Mouse (Mus musculus): ENCODE data around the gene Eps8l3.
"Not testable (repeated sequence)": the region's sequence is repeated elsewhere in the genome, so short reads cannot be mapped to it uniquely, and the experiment has no call there.

The Eps8l3 gene

DNA sequence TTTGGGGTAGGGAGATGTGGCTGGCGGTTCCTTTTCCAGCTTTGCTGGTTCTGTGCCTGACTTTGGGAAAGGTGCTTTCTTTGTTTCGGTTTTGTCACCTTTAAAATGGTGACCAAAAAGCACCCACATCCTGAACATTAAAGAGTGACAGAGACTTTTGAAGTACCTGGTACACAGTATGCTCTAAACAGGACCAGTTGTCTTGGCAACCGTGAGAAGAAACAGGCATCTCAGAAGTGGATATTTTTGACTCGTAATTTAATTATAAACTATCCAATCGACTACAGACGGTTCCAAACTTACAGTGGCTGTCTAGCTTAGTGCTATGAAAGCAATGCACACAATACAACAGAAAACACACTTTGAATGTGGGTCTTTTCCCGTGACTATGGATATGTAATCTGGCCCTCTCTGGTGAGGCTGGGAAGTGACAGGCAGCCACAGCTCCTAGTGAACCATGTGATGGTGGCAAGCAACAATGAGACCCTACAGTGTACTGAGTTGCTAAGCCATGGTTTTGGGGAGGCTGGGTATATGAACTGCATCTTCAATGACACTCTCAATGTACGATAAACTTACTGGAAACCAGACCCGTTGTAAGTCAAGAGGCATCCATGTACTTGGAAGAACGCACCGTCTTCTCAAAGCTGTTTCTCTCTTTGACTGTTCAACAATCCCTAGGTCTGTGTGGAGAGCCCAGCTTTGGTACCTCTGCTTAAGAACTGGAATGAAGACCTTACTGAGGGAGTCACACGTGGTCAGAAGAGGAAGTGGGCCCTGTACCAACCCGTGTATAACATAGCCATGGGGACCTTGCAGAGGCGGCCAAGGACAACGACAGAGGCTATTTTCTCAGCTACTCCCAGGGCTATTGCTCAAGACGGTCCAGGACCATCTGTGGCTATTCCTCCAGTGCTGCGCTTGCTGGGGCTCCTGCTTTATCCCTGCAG is 23.5 kb upstream of the Eps8l3 start:
- no peak for DNase-seq (ENCODE audit: low read depth)

DNA sequence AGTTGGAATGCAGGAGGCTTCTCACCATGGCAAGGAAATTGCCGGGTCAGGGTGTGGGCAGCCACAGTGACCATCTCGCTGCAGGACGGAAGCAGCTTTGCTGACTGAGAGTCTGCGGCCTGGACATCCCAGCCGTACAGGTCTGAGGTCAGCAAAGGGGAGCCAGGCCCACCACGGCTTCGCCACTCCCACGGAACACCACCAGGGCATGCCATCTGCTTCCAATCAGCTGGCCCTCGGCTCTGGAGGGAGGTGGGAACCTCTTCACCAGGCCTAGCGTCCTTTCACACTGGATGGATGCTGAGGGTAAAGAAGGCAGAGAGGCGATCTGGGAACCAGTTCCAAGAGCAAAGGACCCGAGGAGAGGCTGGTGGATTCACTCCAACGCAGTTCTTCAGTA is 21.7 kb upstream of the Eps8l3 start:
- no peak for DNase-seq (ENCODE audit: low read depth)

DNA sequence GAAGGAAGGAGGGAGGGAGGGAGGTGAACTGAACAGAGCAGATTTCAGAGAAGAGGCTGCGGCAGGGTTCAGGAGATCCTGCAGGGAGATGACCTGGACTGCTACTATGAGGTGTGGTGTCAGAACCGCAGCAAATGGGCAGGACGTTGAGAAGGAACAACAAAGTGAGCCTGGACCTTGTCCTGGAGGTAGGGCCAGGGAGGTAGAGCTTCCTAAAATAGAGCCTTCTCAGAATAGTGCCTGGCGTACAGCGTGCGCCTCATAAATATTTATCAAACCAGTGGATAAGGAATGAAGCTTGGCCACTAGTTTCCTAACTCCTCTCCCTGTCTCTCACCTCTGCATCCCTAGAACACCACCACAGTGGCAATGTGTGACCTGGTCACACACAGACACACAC is 19.4 kb upstream of the Eps8l3 start:
- DNase-seq (ENCODE audit: low read depth) = no peak

DNA sequence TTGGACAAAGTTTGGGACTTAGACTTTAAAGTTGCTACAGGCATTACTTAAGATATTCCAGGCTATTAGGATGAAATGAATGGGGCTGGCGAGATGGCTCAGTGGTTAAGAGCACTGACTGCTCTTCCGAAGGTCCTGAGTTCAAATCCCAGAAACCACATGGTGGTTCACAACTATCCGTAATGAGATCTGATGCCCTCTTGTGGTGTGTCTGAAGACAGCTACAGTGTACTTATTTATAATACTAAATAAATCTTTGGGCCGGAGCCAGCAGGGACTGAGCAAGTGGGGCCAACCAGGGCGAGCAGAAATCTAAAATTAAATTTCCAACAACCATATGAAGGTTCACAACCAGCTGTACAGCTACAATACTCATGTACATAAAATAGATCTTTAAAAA is 15.5 kb upstream of the Eps8l3 start:
- not testable (repeated sequence) for DNase-seq (ENCODE audit: low read depth)

DNA sequence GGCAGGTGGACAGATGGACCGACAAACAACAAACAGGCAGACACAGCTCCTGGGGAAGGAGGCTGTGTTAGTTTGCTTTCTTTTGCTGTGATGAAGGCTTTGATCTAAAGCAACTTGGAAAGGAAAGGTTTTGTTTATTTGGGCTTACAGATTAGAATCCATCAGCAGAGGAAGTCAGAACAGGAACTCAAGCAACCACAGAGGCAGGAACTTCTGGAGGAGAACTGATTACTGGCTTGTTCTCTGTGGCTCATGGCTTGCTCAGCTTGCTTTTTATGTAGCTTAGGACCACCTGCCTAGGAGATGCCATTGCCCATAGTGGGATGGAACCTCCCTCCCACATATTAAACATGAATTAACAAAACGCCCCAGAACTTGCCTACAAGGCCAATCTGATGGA is 14.6 kb upstream of the Eps8l3 start:
- no peak for DNase-seq (ENCODE audit: low read depth)

DNA sequence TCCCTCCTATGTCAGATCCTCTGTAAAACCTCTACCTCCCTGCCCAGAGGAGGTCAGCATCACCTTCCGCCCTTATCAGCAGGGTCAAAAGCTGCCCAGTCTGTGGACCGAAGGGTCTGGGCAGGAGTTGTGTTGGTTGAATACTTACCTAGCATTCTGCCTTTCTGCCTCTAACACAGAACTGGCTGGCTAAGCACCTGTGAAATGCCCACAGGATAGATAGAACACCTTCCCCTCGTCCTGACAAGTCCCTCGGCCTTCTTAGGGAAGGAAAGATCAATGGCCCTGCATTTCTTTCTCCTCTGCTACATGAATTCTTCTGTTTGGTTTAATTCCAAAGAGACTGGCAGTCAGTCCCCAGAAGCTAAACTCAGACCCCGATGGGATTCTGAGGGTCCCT is 13.6 kb upstream of the Eps8l3 start:
- no peak for DNase-seq (ENCODE audit: low read depth)

DNA sequence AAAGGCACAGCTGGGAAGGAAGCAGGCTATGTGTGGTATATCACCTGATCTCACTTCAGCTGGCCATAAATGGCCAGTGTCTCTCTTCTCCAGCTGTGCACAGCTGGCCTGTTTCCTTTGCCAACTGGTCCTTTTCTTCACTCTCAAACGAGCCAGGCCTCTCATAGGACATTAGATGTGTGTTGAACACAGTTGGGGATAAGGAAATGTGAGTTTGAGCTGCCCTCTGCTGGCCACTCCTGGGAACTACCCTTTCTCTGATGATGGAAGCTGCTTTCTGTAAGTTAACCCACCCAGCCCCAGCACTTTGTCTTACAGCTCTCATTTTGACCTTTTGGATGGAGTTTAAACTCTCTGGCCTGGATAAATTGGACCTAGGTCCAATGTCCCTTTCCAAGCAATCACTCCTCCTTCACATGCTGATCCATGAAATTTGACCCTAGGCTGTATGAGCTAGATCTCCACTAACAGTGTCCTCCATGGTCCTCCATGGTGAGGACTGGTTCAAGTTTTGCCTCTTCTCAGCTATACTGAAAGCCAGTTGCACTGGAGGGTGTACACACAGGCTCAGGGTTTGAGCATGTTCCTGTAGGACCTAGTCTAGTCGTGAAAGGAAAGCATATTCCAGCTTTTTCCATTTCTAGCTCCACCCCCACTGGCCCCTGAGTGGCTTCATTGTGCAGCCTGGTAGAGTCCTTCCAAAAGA is 13.0 kb upstream of the Eps8l3 start:
- peak; percentile 71 for DNase-seq (ENCODE audit: low read depth)

DNA sequence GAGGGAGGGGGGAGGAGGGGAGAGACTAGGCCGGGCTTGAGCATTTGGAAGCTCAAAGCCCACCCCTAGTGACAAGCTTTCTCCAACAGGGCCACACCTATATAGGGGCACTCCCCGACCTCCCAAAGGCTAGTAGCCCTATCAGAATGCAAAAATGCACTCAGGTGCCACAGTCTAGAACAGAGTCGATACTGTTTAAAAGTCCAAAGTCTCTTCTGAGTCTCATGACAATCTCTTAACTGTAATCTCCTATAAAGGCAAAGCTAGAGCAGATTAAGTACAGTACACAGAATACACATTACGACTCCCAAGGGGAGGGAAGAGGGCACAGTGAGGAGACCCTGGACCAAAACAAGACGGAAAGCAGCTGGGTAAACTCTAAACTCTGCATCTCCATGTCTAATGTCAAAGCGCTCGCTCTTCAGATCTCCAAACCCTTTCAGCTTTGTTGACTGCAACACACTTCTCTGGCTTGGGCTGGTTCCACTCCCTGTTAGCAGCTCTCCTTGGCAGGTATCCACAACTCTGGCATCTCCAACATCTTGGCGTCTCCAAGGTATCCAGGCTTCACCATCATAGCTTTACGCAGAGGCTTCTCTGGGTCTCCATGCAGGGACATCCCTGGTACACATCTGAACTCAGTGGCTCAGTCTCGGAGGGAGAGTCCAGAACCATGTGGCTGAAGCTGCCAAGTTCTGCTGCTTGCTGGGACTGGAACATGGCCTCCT is 11.5 kb upstream of the Eps8l3 start:
- DNase-seq (ENCODE audit: low read depth) = no peak

DNA sequence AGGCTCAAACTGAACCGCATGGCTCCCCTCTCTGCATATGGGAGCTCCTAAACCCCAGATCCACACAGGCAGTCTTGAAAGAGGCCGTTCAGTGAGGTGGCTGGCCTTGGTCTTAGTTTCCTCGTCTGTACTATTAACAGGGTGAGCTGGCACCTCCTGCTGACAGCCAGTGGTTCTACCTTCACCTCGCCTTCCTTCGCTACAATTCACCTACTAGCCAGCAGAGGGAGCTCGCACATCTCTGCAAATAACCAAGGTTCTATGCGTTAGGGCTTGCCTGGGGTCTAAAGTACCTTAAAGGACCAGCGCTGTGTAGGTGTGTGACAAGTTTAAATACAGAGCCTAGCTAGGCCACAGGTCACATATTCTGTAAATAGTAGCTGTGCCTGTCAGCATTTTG is 9.9 kb upstream of the Eps8l3 start:
- DNase-seq (ENCODE audit: low read depth) = peak; percentile 87

DNA sequence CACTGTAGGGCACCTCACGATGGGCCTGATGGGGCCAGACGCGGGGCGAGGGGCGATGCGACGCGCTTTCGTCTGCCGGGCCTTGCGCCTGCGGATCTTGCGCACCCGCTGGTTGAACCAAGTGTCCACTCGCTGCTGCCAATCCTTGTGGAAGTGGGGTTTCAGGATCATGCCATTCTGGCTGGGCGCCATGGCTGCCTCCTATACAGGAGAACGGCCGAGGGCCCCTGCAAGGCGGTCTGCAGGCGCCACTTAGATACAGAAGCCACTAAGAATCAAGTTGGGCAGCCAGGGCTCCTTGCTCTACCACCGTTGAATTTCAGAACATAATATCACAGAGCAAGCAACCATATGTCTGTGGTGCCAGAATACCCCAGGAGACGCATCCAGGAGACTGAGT is 8.6 kb upstream of the Eps8l3 start:
- no peak for DNase-seq (ENCODE audit: low read depth)

DNA sequence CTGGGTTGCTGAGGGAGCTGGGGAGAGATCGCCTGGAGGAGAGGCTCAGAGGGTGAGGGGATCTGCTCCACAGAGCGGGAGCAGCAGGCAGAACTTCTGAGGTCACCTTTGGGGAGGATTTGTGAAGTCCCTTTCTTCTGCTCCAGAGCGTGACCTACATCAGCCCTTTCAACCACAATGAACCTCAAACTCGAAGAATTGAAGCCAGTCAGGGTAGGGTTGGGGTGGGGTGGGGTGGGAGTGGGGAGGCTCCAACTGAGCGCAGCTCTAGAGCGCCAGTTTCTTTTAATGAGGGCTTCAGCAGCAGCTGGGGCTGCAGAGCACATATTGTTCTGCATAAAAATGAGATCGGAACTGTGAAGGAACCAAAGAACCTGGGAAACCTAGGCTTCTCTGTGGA is 7.9 kb upstream of the Eps8l3 start:
- no peak for DNase-seq (ENCODE audit: low read depth)

DNA sequence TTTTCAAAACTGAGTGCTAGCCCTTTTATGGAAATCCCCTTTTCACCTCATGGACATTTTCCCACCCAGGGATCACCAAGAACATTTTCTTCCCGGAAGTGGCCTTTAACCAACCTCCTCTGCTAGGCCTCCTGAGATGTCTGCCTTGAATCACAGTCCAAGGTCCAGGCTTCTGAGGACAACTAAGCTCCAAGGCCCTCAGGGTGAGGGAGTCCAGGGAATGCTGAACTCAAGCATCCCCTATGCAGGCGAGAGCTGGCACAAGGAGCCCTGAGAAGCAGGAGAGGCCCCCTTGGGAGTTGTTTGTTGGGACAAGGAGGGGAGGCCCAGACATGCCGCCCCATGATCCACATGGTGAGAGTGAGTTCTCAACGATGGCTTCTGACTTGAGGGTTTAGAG is 7.1 kb upstream of the Eps8l3 start:
- no peak for DNase-seq (ENCODE audit: low read depth)

DNA sequence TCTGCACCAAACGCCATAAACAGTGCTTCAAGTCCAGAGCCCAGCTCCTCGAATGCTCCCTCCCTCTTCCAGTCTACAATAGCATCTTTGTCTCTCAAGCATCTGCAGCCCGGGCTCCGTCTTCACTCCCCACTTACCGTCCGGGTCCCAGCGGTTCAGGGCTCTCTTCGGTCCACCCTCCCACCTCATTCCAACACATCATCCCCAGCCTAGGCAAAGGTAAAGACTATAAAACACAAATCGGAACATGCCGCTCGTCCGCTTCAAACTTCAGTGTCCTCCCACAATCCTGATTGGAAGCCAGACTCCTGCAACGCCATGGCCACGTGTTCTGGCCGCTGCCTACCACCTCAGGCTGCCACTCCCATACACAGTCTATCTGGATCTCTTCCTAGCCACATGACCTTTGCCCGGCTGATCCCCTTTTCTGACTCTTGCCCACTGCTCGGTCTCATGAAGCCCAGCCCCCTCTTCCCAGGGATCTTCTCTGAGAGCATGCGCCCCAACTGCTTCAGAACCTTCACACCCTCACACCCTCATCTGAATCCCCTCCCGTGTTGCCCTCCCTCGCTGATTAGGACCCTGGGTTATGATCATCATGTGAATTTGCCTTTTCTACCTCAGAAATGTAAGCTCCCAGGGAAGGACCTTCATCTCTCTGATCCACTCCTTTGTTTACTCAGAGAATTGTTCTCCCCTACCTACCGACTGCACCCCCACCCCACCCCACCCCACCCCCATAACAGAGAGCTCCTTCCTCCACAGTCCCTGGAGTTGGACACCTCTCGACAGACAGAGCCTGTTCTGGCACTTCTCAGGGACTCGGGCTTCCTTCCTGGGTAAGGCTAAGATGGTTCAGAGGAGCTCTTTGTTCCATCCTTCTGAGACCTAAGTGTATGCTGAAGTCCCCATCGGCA is 3.4 kb upstream of the Eps8l3 start:
- no peak for DNase-seq (ENCODE audit: low read depth)

DNA sequence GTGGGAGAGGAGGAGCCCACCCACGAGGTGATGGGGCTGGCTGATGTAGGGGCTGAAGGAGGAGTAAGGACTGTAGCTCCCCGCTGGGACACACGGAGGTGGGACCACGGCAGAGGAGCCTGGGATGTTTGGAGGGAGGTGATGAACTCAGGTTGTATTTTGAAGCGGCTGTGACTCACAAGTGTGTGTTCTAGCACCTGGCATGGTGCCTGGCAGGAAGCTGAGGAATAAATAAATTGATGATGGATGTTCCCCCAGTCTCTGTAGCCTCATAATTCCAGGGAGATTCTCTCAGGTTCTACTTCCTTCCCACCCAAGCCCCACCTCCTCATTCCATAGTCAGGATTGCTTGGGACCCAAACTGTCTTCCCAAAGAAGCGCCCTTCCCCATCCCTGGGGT is 1.8 kb upstream of the Eps8l3 start:
- no peak for DNase-seq (ENCODE audit: low read depth)

DNA sequence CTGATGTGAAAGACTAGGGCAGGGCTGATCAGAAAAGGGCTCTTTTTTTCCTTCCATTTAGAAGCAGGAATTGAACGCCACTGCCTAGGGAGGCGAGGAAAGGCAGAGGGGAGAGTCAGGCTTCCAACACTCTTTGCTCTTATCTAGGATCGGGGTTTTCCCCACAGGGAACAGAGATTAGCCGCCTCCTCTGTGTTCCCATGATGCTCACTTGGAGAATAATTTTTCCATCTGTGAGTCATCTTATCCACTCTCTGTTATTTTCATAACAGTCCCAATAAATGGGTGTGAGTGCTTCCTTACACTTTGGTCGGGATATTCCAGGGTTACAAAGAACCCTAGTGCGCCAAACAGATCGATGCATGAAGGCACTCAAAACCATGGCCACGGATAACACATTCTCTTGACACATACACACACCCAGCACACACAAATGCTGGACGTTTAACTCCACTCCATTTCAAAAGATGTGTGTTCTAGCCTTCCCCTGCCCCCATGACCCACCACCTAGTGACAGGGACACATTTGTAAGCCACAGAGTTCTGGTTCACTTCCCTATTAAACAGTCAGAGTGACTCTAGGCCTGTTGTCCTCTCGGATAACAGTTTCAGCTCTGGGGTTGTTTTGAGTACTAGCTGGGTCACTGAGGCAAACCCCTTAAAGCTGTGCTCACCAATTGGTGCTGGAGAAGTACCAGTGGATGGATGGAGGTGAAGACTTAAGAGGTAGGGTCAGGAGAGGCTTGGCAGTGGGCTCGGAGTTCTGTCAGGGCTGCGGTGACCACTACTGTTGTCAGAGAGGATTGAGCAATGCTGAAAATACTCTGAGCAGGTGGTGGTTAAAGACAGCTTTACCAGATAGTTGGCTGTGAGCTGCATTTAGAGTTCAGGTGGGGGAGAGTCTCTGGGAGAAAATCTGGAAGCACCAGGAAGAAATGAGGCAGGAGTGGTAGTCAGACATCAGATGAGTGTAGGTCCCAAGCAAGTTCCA is 1.0 kb downstream of the Eps8l3 start:
- no peak for DNase-seq (ENCODE audit: low read depth)

DNA sequence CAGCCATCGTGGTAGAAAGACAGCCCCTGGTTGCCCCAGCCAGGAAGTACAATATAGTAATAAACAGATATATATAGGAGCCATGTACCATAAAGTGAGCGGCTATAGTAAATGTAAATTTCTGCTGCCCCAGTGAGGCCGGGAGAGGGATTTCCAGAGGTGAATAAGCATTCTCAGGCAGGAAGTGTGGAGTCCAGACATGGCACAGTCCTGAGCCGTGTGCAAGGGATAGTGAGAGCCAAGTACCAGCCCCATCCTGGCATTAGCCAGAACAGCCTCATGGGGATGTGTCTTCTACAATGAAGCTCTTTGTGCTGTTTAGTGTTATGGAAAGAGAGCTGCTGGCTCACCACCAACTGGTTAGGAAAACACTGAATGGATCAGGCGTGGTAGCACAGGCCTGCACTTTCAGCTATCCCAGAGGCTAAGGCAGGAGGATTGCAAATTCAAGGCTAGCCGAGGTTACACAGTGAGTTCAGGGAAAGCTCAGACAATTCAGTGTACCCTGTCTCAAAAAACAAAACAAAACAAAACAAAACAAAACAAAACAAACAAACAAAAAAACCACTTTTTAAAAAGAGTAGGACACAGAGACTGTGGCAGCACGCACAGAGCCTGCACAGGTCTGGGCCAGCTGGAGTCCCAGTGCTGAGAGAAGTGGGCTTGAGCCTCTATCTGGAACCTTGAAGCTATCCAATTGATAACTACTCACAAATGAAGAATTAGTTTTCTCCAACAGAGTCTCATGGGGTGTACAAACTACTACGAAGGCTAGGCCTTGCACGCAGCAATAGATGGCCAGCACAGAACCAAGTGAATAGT is 10.9 kb downstream of the Eps8l3 start:
- DNase-seq (ENCODE audit: low read depth) = no peak

DNA sequence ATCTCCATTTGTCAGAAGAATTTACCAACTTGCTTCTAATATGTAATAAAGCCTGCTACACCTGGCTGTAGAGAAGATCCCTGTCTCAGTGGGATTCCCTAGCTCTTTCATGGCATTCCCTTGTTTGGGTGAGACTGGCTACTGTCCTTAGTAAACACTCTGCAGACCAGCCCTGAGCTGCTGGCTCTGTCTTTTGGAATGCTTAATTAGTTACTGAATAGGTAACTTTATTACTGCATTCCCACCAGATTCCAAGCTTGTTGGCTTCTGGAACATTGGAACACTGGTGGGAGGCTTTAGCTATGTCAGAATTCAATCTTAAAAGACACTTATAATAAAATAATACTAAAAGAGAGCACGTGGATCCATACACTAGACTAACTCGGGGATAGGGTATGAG is 12.2 kb downstream of the Eps8l3 start:
- DNase-seq (ENCODE audit: low read depth) = not testable (repeated sequence)

DNA sequence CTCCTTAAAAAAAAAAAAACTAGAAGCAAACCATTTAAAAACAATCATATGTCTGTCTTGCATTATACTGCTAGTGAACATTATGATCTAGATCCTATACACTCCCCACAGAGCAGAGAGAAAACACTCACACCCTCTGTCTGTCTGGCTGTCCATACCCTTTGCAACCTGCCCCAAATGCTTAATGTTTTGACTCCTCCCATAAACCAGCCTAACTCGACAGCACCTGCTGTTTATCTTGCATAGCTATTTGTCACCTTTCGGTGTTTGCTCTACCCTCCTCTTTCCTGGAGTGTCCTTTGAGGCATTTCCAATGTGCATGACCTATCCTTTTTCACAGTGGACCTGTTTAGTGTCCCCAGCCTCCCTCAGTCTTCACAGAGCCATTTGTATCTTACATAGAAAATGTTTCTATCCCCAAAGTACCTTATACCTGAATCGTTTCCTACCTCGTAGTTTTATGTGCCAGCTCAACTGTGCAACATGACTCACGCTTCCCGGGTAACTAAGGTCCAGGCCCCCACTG is 18.2 kb downstream of the Eps8l3 start:
- peak; percentile 40 for DNase-seq (ENCODE audit: low read depth)
